Mouse (Mus musculus) erythroid progenitor cell, adult 5-6 weeks (primary cell): ENCODE measurements around the gene Ankrd11. TPM values are rescaled to one million over a fixed set of nuclear protein-coding genes. Genes with fewer than 3 reads are reported as not detected.

Source experiments
- ATAC-seq: replicated peaks from 2 replicates; pipeline ENCODE4 v1.8.0; 2016; ENCODE audit warnings: moderate number of reproducible peaks, mild to moderate bottlenecking, moderate TSS enrichment, inconsistent platforms; ENCODE audit not compliant: poor library complexity, low FRiP score, severe bottlenecking
- total RNA-seq, 2 experiments: library from RNA; stranded (forward) in 1 of 2; stranded (reverse) in 1 of 2; fragments of 150-400 nt in 1 of 2; fragments of 186-747, 209-891 nt in 1 of 2; gene quantifications; 2 replicates each; pipeline versions ENCODE4 v1.2.3 to v1.2.4; 2015 to 2017; ENCODE audit warnings: low replicate concordance in 2 of 2

Ankrd11 gene
- total RNA-seq, 2 experiments from 2014 or later = 106 to 126 TPM

DNA sequence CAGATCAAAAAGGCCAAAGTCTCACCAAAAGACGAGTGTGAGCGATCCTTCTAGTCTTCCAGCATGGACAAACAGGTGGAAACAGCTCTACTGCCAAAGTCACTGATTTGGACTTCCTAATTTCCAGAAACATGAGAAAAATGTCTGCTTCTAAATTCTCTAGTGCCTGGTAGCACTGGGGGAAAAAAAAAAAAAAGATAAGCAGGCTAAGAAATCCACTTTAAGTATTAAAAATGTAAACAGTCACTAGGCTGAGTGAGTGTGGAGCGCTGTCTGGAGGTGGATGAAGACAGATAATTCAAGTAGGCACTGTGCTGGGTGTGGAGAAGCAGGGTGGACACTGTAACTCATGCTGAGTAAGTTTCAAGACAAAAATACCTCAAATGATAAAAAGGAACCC, 106.2 kb downstream of the Ankrd11 start:
- no peak for ATAC-seq

DNA sequence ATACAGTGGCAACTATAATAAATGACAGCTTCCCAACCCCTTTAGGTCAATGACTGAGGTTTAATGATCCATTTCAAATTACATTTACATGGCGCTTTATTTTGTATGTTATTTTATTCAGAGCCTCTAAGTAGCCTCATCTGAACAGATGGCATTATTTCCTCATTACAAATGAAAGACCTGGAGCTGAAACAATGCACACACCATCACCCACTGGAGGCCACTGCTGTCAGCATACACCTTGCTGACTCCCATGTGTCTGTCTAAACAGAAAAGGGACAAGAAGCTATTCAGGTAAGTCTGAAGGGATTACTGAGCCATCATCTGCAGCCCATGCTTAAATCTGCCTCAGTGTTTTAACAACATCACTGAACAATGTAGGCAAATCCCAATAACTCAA, 107.0 kb downstream of the Ankrd11 start:
- ATAC-seq = no peak

DNA sequence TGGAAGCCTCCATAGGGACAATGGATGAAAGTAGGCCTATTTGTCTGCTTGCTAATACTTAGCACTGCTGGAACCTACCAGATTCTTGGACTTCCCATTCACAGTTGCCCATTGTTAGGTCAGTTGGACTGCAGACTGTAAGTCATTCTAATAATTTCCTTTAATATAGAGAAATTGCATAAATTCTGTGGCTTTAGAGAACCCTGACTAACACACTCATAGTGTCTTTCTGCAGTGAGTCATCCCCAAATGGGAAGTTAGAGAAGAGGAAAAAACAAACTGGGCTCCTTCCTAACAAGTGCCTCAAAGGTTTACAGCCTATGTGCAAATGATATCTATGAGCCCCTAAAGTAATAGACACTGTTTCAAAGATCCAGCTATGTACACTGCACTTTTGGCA, 108.1 kb downstream of the Ankrd11 start:
- no peak for ATAC-seq

DNA sequence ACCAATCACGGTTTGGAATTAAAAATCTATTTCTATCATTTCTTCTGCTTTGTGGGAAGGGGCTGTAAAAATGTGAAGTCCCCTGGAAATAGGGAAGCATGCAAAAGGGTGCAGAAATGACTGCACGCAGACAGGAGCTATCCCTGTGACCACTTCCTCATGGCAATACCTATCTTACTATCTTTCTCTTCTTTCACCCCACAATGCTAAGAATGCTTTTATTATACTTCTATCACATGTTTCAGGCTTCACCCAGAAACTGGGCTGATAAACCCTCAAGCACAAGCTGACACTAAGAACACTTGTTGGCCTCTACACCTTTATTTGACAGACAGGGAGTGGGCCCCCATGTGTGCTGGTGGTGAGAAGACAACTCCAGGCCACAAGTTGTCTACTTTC, 109.5 kb downstream of the Ankrd11 start:
- no peak for ATAC-seq

DNA sequence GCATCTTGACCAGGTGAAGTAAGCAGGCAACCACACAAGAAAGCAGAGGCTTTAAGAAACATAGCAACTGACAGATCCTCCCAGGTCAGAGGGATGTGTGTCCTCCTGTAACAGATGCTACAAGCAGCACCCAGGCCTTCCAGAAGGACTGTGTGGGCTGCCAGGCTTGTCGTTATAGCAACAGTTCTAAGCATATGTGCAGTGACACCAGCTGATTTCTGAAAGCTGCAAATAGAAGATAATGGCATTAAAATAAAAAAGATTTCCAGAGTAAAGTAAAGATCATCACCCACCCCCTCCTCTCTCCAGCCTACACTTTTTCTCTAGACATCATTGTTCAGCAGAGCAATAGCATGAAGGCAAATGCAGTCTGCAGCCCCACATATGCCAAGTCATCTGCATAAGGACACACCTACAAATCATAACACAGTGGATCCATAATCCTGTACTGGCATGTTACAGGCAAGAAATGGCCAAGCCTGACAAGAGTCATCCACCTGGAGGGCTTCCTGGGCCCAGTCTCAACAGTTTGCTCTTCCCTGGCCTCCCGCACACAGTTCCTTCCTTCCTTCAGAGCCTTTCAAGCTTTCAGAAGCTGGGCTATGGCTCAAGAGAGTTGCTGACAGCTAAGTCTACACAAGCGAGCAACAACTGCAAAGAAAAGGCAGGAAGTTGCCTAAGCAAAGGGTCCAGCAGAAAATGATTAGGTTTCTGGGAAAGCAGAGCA, 110.1 kb downstream of the Ankrd11 start:
- no peak for ATAC-seq

DNA sequence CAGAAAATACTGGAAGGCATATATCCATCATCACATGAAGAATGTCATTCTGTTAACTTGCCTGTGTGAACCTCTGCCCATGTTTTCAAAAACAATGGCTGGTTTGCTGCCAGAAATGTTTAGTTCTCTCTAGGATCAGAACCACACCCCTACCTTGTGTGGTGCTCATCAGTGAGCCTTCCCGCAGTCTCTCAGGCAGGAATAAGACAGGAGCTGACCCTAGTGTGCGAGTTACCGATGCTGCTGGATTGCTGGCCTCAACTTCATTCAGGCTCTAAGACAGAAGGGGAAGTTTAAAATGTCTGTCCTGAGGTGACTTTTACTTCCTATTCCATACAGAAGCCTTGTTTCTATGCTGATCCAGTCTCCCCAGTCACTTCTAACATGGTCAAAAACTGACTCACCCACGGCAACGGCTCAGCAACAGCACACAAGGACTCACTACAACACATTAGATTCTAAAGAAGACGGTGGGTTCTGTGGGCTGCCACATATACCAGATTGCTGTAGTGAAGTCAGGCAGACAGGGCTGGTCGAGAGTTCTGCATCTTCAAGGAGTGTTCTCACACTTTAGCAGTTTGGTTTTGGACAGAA, 113.3 kb downstream of the Ankrd11 start:
- ATAC-seq = no peak

DNA sequence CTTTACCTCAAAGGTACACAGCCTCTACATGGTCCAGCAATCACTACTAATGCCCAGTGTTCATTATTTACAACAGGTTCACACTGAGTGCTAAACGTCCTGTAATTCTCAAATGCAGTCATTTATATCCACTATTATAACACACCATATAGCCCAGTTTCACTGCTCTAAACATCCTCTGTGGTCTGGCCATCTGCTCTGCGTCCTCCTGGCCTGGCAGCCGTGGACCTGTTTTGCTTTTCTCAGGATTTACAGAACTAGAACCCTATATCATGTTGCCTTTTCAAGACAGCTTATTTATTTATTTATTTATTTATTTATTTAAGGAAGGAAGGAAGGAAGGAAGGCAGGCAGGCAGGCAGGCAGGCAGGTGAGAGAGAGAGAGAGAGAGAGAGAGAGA, 114.2 kb downstream of the Ankrd11 start:
- no peak for ATAC-seq

DNA sequence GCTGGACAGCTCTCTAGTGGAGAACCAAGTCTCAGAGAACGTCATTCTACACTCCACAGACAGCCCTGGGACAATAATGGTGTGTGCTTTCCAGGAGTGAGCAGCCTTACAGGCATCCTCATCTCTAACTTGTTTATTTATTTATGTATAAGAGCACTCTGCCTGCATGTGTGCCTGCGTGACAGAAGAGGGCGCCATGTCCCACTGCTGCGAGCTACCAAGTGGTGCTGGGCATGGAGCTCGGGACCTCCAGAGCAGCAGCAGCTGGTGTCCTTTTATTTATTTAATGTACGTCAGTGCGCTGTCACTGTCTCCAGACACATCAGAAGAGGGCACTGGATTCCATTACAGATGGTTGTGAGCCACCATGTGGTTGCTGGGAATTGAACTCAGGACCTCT, 115.3 kb downstream of the Ankrd11 start:
- peak; percentile 50; the same call in 1 of the 2 replicates for ATAC-seq

DNA sequence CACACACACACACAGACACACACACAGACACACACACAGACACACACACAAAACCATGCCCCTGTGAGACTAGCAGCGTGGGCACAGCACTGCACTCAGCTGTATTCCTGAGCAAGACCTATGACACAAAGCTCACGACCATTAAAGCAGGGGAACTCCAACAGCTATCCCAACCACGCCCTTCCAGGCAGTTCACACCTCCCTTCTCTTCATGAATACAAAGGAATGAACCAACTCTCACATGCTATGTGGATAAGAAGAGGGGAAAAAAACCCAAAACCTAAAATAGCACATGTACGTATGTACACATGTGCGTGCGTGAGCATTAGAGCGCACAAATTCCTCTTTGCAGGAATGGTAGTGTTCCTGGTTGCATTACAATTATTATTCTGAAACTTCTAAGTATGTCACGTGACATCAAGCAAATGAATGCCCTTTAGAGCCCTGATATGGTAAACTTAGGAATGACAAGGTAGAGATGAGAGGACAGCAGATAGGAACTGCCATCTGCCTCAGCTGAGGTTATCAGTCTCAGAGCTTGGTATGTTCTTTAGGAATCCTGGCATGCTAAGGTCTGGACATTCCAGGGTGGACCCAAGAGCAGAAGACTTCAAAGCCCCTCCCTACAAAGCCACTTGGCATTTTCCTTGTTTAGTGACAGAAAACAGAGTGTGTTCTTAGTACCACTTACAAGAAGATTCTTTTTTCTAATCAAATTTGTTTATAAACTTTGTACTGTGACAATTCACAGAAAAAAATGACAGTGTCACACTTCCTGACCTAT, 115.9 kb downstream of the Ankrd11 start:
- ATAC-seq = no peak

DNA sequence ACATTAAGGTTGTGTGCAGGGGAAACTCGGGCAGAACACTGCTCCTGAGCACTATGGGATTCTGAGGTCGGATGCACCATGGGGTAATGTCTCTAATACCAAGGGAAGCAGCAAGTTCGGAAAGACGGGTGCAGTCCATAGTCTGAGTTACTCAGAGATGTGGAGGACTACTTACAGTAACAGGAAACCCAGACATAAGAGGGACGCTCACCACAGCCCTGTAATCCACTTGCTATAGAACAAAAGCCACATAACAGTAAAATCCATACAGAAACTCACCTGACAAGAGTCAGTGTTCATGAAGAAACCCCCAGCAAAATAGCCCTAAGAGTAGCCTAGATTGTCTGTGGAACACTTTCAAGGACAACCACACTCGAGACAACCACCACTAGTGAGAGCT, 118.0 kb downstream of the Ankrd11 start:
- ATAC-seq = no peak

DNA sequence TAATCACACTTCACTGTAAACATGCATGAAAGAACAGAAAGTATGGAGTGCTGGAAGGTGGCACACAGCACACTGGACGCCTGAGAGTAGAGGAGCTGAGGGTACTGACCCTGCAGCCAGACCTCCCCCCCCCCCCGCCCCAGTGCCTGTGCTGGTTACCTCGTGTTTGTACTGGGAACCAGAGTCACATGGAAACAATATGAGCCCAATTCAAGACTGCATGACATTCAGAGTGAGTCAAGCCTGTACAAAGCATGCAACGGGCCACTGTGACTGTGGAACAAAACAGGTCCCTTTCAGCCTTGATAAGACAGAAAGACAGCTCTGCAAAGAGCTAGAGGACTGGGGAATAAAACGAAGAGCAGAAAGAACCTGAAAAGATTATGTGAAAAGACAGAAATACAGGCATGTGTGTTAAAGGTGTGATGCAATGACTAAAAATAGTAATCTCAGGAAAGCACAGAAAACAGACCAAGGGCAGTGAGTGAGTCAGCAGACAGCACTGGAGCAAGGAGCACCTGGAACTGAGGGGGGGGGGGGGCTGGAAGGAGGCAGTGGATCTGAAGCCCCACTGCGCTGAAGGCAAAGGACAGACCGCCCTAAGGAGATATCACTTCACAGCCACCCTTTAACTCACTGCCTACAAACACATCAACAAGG, 118.5 kb downstream of the Ankrd11 start:
- ATAC-seq = no peak

DNA sequence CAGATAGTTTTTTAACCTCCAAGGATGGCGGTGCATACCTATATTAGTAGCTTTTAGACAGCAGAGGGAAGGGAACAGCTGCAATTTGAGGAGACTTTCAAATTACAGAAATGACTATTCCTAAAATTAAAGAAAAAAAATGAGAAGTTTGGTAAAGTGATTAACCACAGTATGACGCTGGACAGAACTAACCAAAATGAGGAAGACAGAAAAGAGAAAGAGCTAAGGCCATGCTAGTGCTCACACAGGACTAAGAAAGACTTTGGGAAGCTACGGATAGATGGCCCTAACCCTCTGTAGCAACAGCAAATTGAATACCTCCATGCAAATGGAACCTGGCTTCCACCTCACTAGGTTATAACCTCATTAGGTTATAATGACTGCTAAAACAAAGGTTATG, 119.1 kb downstream of the Ankrd11 start:
- ATAC-seq = no peak

DNA sequence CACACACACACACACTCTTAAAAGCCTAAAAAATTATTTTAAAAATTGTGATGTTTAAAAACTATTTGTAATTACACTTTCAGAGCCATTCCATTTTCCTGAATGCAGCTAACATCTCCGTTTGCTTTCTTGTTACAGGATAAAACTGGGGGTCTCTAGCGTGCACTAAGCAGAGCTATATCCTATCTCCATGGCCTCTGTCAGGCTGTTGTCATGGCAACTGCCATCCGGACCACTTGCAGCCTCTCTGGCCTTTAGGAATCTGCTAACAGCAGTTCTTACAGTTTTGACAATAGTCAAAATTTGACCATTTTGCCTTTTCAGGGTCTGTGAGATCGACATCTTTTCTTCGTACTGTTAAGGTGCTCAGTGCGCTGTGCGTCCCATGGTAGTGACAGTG, 121.2 kb downstream of the Ankrd11 start:
- ATAC-seq = no peak

DNA sequence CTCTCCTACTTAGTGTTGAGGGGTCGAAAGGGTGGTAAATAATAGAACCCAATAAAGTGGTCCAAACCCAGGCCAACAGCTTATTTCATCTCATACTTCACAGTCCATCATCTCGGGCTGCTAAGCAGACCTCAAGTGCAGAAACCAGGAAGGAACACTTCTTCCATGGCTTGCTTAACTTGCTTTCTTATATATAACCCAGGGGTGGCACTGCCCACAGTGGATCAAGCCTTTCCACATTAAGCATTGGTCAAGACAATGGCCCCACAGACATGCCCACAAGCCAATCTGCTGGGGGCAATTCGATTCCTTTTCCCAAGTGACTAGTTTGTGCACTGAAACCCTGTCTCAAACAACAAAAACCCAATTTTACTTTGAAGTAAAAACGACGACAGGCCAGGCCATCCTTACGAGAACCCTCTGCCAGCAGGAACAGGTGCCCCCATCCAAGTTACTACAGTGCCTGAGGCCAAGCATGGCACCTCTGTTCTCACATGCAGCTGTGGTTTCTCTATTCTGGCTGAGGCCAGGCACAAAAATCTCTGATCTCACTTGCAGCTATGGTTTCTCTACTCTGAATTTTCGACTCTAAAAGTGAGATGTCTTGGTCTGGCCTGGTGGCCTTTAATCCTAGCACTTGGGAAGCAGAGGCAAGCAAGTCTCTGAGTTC, 123.5 kb downstream of the Ankrd11 start:
- no peak for ATAC-seq

DNA sequence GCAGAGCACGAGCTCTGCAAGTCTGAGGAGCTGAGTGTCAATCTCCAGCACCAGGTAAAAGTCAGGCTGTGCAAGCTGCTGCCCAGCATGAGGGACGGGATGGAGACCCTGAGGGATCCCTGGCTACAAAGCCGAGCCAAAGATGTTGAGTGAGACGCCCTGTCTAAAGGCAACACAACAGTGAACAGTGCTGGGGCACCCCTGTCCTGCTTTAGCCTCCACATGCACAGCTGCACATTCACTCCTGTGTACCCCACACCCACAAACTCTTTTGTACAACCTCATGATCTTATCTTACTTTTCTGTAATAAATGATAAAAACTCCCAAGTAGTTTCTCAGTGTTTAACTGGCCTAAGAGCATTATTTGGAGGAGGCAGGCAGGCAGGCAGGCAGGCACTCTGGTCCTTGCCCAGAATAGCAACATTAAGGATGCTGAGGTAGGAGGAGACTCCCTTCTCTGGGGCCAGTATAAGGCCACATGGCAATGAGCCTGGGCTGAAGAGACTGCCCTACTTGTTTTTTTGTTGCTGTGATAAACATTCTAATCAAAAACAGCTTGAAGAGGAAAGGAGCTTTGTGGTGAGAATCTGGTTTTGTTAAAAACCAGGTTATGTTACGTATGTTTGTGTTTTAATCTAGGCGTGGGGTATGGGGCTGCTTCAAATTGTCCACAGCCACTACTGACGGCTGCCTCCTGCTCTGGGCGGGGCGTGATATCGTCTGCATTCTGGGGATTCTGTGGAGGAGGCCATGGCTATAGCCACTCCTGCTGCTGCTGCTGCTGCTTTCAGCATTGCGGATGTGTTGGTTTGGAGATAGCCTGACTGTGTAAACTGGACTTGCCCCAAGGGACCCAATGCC, 124.3 kb downstream of the Ankrd11 start:
- ATAC-seq = 0 out of 2 replicates have a peak, but pooled peaks have one; percentile 39

DNA sequence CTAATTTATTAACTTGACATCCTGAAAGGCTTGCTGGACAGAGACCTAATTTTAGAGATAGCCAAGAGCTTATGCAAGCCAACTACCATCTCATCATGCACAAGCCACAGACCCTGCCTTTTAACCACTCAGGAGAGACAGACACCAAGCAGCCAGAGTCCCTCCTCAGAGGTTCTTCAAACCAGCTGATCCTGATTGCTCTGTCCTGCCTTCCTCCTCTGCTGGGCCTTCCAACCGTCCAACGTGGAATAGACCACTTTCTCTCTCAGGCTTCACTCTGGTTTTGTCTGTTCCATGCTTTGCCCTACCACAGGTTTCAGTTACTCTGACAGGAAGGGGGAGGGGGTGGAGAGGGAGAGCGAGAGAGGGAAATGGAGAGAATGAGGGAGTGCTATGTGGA, 125.3 kb downstream of the Ankrd11 start:
- ATAC-seq = no peak

DNA sequence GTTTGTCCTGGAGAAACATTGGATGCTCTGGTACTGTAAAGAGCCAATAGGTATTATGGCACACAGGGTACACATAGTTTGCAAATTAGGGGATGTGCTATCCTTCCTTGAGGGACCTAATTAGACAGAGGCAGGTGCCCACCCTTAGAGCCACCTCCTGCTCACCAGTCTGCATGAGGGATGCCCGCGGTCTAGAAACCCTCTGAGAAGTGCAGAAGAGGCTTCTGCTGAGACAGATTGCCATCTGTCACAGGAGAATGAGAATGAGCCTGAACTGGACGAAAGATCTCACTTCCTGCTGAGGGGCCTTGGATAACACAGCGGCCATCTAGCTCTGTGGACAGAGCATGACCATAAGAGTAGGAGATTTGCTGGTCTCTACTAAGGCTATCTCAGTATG, 129.2 kb downstream of the Ankrd11 start:
- no peak for ATAC-seq

DNA sequence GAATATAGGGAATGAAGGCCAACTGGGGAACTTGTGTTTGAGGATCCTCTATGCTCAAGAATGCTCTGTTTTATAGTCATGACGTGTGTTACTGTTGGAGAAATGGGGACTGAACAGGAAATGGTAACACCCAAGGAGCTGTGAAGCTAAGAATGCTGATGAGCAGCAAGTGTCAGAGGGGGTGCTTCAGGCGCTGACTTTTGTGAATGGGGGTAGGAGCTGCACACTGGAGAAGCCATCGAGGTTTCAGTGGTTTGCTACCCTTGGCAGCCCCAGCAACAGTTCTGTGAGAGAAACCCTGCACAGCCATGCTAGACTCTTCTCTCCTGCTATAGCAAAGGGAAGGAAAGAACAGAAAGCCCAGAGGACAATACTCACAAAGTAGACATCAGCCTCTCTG, 129.9 kb downstream of the Ankrd11 start:
- ATAC-seq = no peak

DNA sequence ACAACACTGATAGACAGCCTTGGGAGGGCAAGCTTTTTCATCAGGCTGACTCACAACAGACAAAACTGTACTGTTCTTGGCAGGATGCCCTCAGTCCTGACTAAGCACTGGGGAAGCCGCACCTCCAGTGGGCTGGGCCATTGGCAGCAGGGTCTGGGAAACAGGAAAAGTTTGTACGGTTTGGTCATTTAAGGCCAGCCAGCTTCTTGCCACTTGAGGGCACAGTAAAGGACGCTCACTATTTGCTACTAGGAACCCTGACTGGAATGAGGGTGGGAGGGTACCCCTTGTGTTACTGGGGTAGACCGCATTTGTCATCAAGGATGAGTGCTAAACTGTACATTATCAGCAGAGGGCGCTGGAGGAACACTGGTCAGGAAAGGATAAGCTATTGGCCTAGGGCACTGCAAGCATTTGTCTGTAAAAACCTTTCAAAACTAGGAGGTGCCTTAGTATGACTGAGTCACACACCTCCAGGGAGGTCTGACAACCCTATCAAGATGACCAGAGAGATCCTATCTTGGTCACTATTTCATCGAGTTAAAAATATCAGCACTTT, 135.5 kb downstream of the Ankrd11 start:
- peak; percentile 90 for ATAC-seq
